Mouse (Mus musculus) cerebellum, adult 2 months (tissue): Measurements from ENCODE around the gene Cacng8. TPM values are rescaled to one million over a fixed set of nuclear protein-coding genes. Genes with fewer than 3 reads are reported as not detected.

Source experiments
- DNase-seq, 2 experiments: peaks; one replicate each; pipeline ENCODE4 v3.0.0; 2021
- H3K27ac ChIP-seq: fragments of 200-500 bp; 2 replicates; pipeline ENCODE4 v1.5.1; 2012; ENCODE audit warnings: low read length, control low read depth, inconsistent platforms; ENCODE audit not compliant: insufficient read depth
- H3K27me3 ChIP-seq: fragments of 200-500 bp; 2 replicates; pipeline ENCODE4 v1.6.1; 2012; ENCODE audit warnings: inconsistent platforms, mild to moderate bottlenecking, low read length, moderate library complexity; ENCODE audit not compliant: control insufficient read depth, insufficient read depth
- H3K4me1 ChIP-seq: fragments of 200-500 bp; 2 replicates; pipeline ENCODE4 v1.6.1; 2011; ENCODE audit warnings: low read length; ENCODE audit not compliant: control insufficient read depth, insufficient read depth
- H3K4me3 ChIP-seq: fragments of 200-500 bp; replicated peaks from 2 replicates; pipeline ENCODE3; 2011; ENCODE audit warnings: mild to moderate bottlenecking, low read depth, low read length, control low read depth; ENCODE audit not compliant: insufficient read depth
- CTCF ChIP-seq: fragments of 200-500 bp; IDR thresholded peaks from 2 replicates; pipeline ENCODE4 v1.5.1; 2011; ENCODE audit warnings: low read depth, mild to moderate bottlenecking, control low read depth, low read length, moderate library complexity, borderline replicate concordance; ENCODE audit not compliant: insufficient read depth
- POLR2A ChIP-seq: fragments of 200-500 bp; IDR thresholded peaks from 2 replicates; pipeline ENCODE4 v1.6.1; 2011; ENCODE audit warnings: low read length, control low read depth, borderline replicate concordance; ENCODE audit not compliant: insufficient read depth
- WGBS: fragments of 180-500 bp; shearing (Covaris S2); methylation state at CpG from one replicate; pipeline ENCODE4 v1.1.7; 2018; 5-methylcytosine and 5-hydroxymethylcytosine counted together
- polyA plus RNA-seq: library from polyadenylated mRNA; depleted of rRNA; stranded (reverse); fragments of >200 nt; gene quantifications from 2 replicates; pipeline ENCODE4 v1.2.3, GENCODE M21; 2012; rRNA removed

Cacng8 gene
- polyA plus RNA-seq, 1 experiment = 20.6 TPM

GRCm38 (mm10) chr7:3457111-3457840, 66.8 kb downstream of the Cacng8 start:
- H3K4me1 ChIP-seq = no peaks in the 10 kb centered on the region
- DNase-seq = no peak
- no peak overlapping the region for H3K27ac ChIP-seq
- H3K4me3 ChIP-seq = no peak overlapping the region
- 89% methylated on average over 10 of the region's 10 CpGs for WGBS
- H3K27me3 ChIP-seq = no peaks in the 10 kb centered on the region
- no peak for TF ChIP-seq CTCF
- TF ChIP-seq POLR2A = no peak

GRCm38 (mm10) chr7:3457841-3458217, 67.3 kb downstream of the Cacng8 start:
- no peak for DNase-seq
- TF ChIP-seq CTCF (no peak), POLR2A (no peak)
- H3K4me1 ChIP-seq = no peaks in the 10 kb centered on the region
- no peak overlapping the region for H3K27ac ChIP-seq
- H3K4me3 ChIP-seq = no peak overlapping the region
- WGBS = 78% methylated on average over 9 of the region's 9 CpGs
- no peaks in the 10 kb centered on the region for H3K27me3 ChIP-seq

- WGBS = 62% methylated on average over 8 of the region's 8 CpGs
- no peaks in the 10 kb centered on the region for H3K4me1 ChIP-seq
- no peak overlapping the region for H3K27ac ChIP-seq
- H3K27me3 ChIP-seq = no peaks in the 10 kb centered on the region
- DNase-seq = no peak
- no peak for TF ChIP-seq CTCF
- TF ChIP-seq POLR2A = no peak
- no peak overlapping the region for H3K4me3 ChIP-seq
Observed at GRCm38 (mm10) chr7:3460261-3460660, 69.8 kb downstream of the Cacng8 start.

- TF ChIP-seq CTCF (no peak), POLR2A (no peak)
- Histone ChIP-seq H3K27ac (no peak overlapping the region), H3K4me1 (no peaks in the 10 kb centered on the region), H3K27me3 (no peaks in the 10 kb centered on the region), H3K4me3 (no peak overlapping the region)
- 68% methylated on average over 4 of the region's 4 CpGs for WGBS
- no peak for DNase-seq
Observed at GRCm38 (mm10) chr7:3463306-3463705, 72.8 kb downstream of the Cacng8 start.

Other genes starting within 250 kb of the Cacng8 start
- gene AU018091, start 221.5 kb upstream of the Cacng8 start, polyA plus RNA-seq = not detected in 2 replicates
- 0.02 TPM in 1 of 2 replicates, not detected in the other for gene Nlrp12, start 140.9 kb upstream of the Cacng8 start, polyA plus RNA-seq
- 43.3 and 45.3 TPM in 2 replicates for gene Myadm, start 101.6 kb upstream of the Cacng8 start, polyA plus RNA-seq
- gene Prkcg, start 101.5 kb upstream of the Cacng8 start, polyA plus RNA-seq = 152 and 195 TPM in 2 replicates
- gene Cacng7, start 57.7 kb upstream of the Cacng8 start, polyA plus RNA-seq = 278 and 296 TPM in 2 replicates
- 0.05 and 0.13 TPM in 2 replicates for gene Cacng6, start 33.5 kb downstream of the Cacng8 start, polyA plus RNA-seq
- 0.49 and 0.84 TPM in 2 replicates for gene Tarm1, start 111.9 kb downstream of the Cacng8 start, polyA plus RNA-seq
- gene Oscar, start 225.5 kb downstream of the Cacng8 start, polyA plus RNA-seq = 2.6 and 2.7 TPM in 2 replicates
- 426 and 441 TPM in 2 replicates for gene Ndufa3, start 226.7 kb downstream of the Cacng8 start, polyA plus RNA-seq
- 33.2 and 34.5 TPM in 2 replicates for gene Tfpt, start 239.2 kb downstream of the Cacng8 start, polyA plus RNA-seq
- 70.9 and 79.1 TPM in 2 replicates for gene Prpf31, start 239.3 kb downstream of the Cacng8 start, polyA plus RNA-seq